Mouse (Mus musculus): ENCODE measurements around the gene Ptpru. TPM values are rescaled to one million over a fixed set of nuclear protein-coding genes. Genes with fewer than 3 reads are reported as not detected.

Gene Ptpru
- polyA plus RNA-seq, 1 experiment from 2014 or later, result 17.2 TPM

DNA sequence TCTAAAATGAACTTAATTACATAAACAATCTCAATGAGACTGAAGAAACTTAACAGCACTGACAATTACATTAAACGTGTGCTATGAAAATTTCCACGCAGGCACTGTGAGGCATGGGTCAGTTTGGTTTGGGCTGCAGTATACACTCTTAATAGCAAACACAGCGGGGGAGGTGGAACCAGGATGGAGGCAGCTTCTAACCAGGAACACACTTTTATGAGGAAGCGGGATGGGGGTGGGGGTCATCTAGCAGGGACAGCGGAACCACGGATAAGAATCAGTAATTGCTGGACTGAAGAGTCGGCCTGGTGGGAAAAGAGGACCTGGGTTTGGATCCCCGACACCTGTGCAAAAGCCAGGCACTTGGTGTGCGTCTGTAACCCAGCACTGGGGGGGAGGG is 34.2 kb downstream of the Ptpru start:
- no peaks in the 10 kb centered on the region for H3K9me3 ChIP-seq
- no peak for DNase-seq (ENCODE audit: low spot score)
- 0 out of 2 replicates have a peak, but pooled peaks cover 6% of the 10 kb centered on the region for H3K36me3 ChIP-seq
- no peak overlapping the region for H3K27ac ChIP-seq
- H3K4me1 ChIP-seq (replicated peaks), result peaks cover 29% of the 10 kb centered on the region
- WGBS, result 82% methylated on average over 9 of the region's 9 CpGs
- H3K27me3 ChIP-seq (ENCODE audit: insufficient read depth, poor library complexity, severe bottlenecking), result no peaks in the 10 kb centered on the region
- H3K4me3 ChIP-seq, result no peak overlapping the region

DNA sequence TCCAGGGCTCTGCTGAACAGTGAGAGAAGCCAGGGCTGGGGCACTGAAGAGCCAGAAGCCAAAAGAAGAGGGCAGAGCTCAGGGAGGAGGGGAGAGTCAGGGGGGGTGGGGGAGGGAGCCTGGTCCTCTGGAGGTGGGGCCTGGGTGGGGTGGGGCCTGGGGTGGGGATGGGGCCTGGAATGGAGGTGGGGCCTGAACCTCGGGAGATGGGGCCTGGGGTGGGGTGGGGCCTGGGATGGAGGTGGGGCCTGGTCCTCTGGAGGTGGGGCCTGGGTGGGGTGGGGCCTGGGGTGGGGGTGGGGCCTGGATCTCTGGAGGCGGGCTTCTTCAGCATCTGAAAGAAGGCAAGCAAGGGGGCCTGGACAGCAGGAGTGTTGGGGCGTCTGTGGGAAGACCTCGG is 39.1 kb downstream of the Ptpru start:
- peak; percentile 29 for DNase-seq (ENCODE audit: low spot score)
- Histone ChIP-seq H3K4me3 (no peak overlapping the region), H3K4me1 (replicated peaks) (peaks cover 48% of the 10 kb centered on the region), H3K36me3 (0 out of 2 replicates have a peak, but pooled peaks cover 6% of the 10 kb centered on the region), H3K27me3 (ENCODE audit: insufficient read depth, poor library complexity, severe bottlenecking) (no peaks in the 10 kb centered on the region; the same call in 1 of the 2 replicates), H3K27ac (peak overlapping the region; percentile 13), H3K9me3 (no peaks in the 10 kb centered on the region)
- 22% methylated on average over 4 of the region's 4 CpGs for WGBS

DNA sequence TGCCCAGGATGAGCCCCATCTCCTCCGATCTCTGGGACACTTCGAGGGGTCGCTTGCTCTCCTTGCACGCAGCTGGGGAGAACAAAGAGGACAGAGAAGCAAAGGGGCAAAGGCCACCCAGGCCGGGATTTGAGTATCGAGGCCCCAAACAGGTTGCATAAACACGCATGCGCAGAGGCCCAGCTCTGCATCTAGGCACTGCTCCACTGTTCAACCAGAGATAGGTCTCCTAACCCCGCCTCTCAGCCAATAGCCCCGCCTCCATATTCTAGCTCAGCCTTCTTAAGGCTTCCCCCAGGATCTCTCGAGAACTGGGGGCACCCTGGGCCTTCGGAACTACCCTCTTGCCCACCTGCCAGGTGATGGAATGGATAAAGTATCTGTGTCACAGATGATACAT is 40.2 kb downstream of the Ptpru start:
- peak; percentile 25 for DNase-seq (ENCODE audit: low spot score)
- peaks cover 37% of the 10 kb centered on the region for H3K4me1 ChIP-seq (replicated peaks)
- H3K4me3 ChIP-seq, result no peak overlapping the region
- 44% methylated on average over 12 of the region's 12 CpGs for WGBS
- H3K27me3 ChIP-seq (ENCODE audit: insufficient read depth, poor library complexity, severe bottlenecking), result no peaks in the 10 kb centered on the region; the same call in 1 of the 2 replicates
- H3K36me3 ChIP-seq, result 0 out of 2 replicates have a peak, but pooled peaks cover 6% of the 10 kb centered on the region
- H3K27ac ChIP-seq, result peak overlapping the region; percentile 50; the same call in 1 of the 2 replicates
- H3K9me3 ChIP-seq, result no peaks in the 10 kb centered on the region

GRCm38 (mm10) chr4:131797483-131797882 is 40.6 kb downstream of the Ptpru start:
- no peak for DNase-seq (ENCODE audit: low spot score)

GRCm38 (mm10) chr4:131796312-131797080 is 41.6 kb downstream of the Ptpru start:
- Histone ChIP-seq H3K4me1 (replicated peaks) (peaks cover 30% of the 10 kb centered on the region), H3K9me3 (no peaks in the 10 kb centered on the region), H3K27ac (no peak overlapping the region), H3K27me3 (ENCODE audit: insufficient read depth, poor library complexity, severe bottlenecking) (no peaks in the 10 kb centered on the region; the same call in 1 of the 2 replicates), H3K4me3 (no peak overlapping the region), H3K36me3 (0 out of 2 replicates have a peak, but pooled peaks cover 6% of the 10 kb centered on the region)
- DNase-seq (ENCODE audit: low spot score), result no peak
- WGBS, result 81% methylated on average over 14 of the region's 14 CpGs

More at GRCm38 (mm10) chr4:131797483-131797882, 40.6 kb downstream of the Ptpru start:
- no peak overlapping the region for H3K4me3 ChIP-seq
- WGBS, result 78% methylated on average over 7 of the region's 7 CpGs
- H3K4me1 ChIP-seq (replicated peaks), result peaks cover 33% of the 10 kb centered on the region
- H3K27me3 ChIP-seq (ENCODE audit: insufficient read depth, poor library complexity, severe bottlenecking), result no peaks in the 10 kb centered on the region; the same call in 1 of the 2 replicates
- no peaks in the 10 kb centered on the region for H3K9me3 ChIP-seq
- H3K27ac ChIP-seq, result peak overlapping the region; percentile 50; the same call in 1 of the 2 replicates
- H3K36me3 ChIP-seq, result 0 out of 2 replicates have a peak, but pooled peaks cover 6% of the 10 kb centered on the region

GRCm38 (mm10) chr4:131786800-131787199 is 51.3 kb downstream of the Ptpru start:
- WGBS, result 75% methylated on average over 7 of the region's 7 CpGs
- no peak overlapping the region for H3K4me3 ChIP-seq
- H3K27me3 ChIP-seq (ENCODE audit: insufficient read depth, poor library complexity, severe bottlenecking), result no peaks in the 10 kb centered on the region; the same call in 1 of the 2 replicates
- H3K27ac ChIP-seq, result no peak overlapping the region
- peaks cover 2% of the 10 kb centered on the region; the same call in 1 of the 2 replicates for H3K4me1 ChIP-seq (replicated peaks)
- H3K36me3 ChIP-seq, result peaks cover 4% of the 10 kb centered on the region; the same call in 1 of the 2 replicates
- no peak for DNase-seq (ENCODE audit: low spot score)
- H3K9me3 ChIP-seq, result no peaks in the 10 kb centered on the region

GRCm38 (mm10) chr4:131784034-131784433 is 54.1 kb downstream of the Ptpru start:
- 15% methylated on average over 9 of the region's 9 CpGs for WGBS
- Histone ChIP-seq H3K9me3 (no peaks in the 10 kb centered on the region), H3K4me1 (replicated peaks) (peaks cover 11% of the 10 kb centered on the region; the same call in 1 of the 2 replicates), H3K27me3 (ENCODE audit: insufficient read depth, poor library complexity, severe bottlenecking) (no peaks in the 10 kb centered on the region; the same call in 1 of the 2 replicates), H3K36me3 (peaks cover 4% of the 10 kb centered on the region; the same call in 1 of the 2 replicates), H3K4me3 (no peak overlapping the region), H3K27ac (no peak overlapping the region)
- peak; percentile 63 for DNase-seq (ENCODE audit: low spot score)

GRCm38 (mm10) chr4:131781023-131781422 is 57.1 kb downstream of the Ptpru start:
- WGBS, result 77% methylated on average over 3 of the region's 3 CpGs
- Histone ChIP-seq H3K4me1 (replicated peaks) (peaks cover 11% of the 10 kb centered on the region; the same call in 1 of the 2 replicates), H3K9me3 (no peaks in the 10 kb centered on the region), H3K27me3 (ENCODE audit: insufficient read depth, poor library complexity, severe bottlenecking) (no peaks in the 10 kb centered on the region; the same call in 1 of the 2 replicates), H3K27ac (no peak overlapping the region), H3K4me3 (no peak overlapping the region), H3K36me3 (no peaks in the 10 kb centered on the region)
- no peak for DNase-seq (ENCODE audit: low spot score)

DNA sequence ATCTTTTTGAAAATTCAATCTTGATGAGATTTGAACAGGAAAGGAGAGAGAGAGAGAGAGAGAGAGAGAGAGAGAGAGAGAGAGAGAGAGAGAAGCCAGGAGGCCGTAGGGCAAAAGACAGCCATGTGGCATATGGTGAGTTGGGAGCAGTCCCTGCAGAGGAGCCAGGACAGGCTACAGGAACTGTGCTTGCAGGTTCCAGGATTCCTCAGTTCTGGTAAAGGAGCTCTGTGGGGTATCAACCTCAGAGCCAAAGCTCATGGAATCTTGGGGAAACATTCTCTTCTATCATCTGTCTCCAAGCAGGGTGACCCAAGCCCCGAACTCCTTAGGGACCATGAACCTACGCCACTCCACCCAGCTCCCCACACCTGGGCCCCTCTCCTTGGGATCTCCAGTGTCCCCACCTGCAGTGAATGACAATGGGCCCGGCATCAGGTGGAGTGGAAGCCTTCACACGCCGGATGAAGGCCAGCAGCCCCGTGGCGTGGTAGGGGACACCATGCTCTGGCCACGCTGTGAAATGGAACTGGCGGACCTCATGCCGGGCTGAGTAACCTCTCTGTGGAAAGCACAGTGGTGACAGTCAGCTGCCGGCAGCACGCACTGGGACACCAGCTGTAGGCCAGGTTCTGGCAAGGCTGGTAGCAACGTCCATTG is 59.3 kb downstream of the Ptpru start:
- peaks cover 11% of the 10 kb centered on the region; the same call in 1 of the 2 replicates for H3K4me1 ChIP-seq (replicated peaks)
- no peak overlapping the region for H3K4me3 ChIP-seq
- DNase-seq (ENCODE audit: low spot score), result no peak
- no peak overlapping the region for H3K27ac ChIP-seq
- H3K36me3 ChIP-seq, result peaks cover 5% of the 10 kb centered on the region; the same call in 1 of the 2 replicates
- 86% methylated on average over 14 of the region's 14 CpGs for WGBS
- no peaks in the 10 kb centered on the region; the same call in 1 of the 2 replicates for H3K27me3 ChIP-seq (ENCODE audit: insufficient read depth, poor library complexity, severe bottlenecking)
- H3K9me3 ChIP-seq, result no peaks in the 10 kb centered on the region

DNA sequence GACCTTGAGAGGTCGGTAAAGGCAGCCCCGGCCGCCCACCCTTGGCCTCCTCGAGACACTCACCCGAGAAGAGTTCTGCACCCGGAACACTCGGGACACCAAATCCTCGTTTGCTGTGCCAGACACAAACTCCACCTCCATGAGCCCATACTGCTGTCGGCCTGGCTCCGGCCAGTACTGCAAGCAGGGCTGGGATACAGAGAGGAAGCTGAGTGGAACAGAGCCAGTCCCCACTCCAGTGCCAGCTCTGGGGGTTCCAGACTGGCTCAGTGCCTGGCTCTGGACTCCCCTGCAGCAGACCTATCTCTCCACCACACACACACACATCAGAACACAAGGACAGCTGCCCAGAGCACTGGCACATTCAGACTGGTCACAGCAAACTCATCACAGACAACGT is 66.7 kb downstream of the Ptpru start:
- Histone ChIP-seq H3K9me3 (no peaks in the 10 kb centered on the region), H3K36me3 (peaks cover 38% of the 10 kb centered on the region), H3K27ac (no peak overlapping the region), H3K4me3 (no peak overlapping the region), H3K27me3 (ENCODE audit: insufficient read depth, poor library complexity, severe bottlenecking) (no peaks in the 10 kb centered on the region), H3K4me1 (replicated peaks) (no peaks in the 10 kb centered on the region)
- 85% methylated on average over 11 of the region's 11 CpGs for WGBS
- no peak for DNase-seq (ENCODE audit: low spot score)

DNA sequence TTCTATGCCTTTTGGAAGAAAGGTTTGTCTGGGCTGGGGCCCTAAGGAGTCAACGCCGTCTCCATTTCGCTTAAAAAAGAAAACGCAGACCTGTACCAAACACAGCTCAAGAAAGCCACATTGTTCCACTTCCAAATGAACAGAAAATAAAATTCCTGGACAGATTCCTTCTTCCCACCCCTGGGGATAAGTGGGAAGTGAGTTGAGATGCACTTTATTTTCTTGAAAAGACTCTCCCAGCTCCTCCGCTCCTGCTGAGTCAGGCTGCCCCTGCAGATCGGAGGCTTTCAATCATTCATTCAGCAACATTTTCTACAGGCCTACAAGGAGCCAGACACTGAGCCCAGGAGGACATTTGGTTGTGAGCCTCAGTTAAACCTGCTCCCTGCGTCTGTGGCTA is 74.2 kb downstream of the Ptpru start:
- WGBS, result 85% methylated on average over 7 of the region's 7 CpGs

GRCm38 (mm10) chr4:131763479-131763878 is 74.6 kb downstream of the Ptpru start:
- DNase-seq (ENCODE audit: low spot score), result no peak
- no peaks in the 10 kb centered on the region for H3K9me3 ChIP-seq

More for the DNA sequence above, 74.2 kb downstream of the Ptpru start:
- Histone ChIP-seq H3K4me1 (replicated peaks) (no peaks in the 10 kb centered on the region), H3K4me3 (no peak overlapping the region), H3K27ac (no peak overlapping the region), H3K27me3 (ENCODE audit: insufficient read depth, poor library complexity, severe bottlenecking) (no peaks in the 10 kb centered on the region), H3K9me3 (no peaks in the 10 kb centered on the region), H3K36me3 (peaks cover 12% of the 10 kb centered on the region)
- DNase-seq (ENCODE audit: low spot score), result no peak

More at GRCm38 (mm10) chr4:131763479-131763878, 74.6 kb downstream of the Ptpru start:
- Histone ChIP-seq H3K27ac (no peak overlapping the region; the same call in 1 of the 2 replicates), H3K4me3 (no peak overlapping the region), H3K4me1 (replicated peaks) (no peaks in the 10 kb centered on the region), H3K27me3 (ENCODE audit: insufficient read depth, poor library complexity, severe bottlenecking) (no peaks in the 10 kb centered on the region), H3K36me3 (peaks cover 8% of the 10 kb centered on the region; the same call in 1 of the 2 replicates)
- WGBS, result 72% methylated on average over 3 of the region's 3 CpGs

Data from hindbrain, embryonic 10.5 days (tissue).